Mouse (Mus musculus) intestine, embryonic 14.5 days (tissue): Measurements from ENCODE around the gene Marveld1. TPM values are rescaled to one million over a fixed set of nuclear protein-coding genes. Genes with fewer than 3 reads are reported as not detected.

Experiments used
- ATAC-seq: fragments of 200-750 bp; cut with Nextera tagmentation; replicated peaks from 2 replicates; pipeline ENCODE4 v1.8.0; 2017; ENCODE audit warnings: low read depth, moderate number of reproducible peaks, moderate TSS enrichment, moderate library complexity; ENCODE audit not compliant: low FRiP score, low TSS enrichment
- DNase-seq: peaks from one replicate; pipeline ENCODE4 v3.0.0-alpha.2; 2018; ENCODE audit warnings: low spot score
- H3K27ac ChIP-seq: fragments of 300-500 bp; sonication (generic); 2 replicates; pipeline ENCODE4 v1.5.1; 2014; ENCODE audit warnings: low read depth, mild to moderate bottlenecking, control low read depth
- H3K27me3 ChIP-seq: fragments of 300-500 bp; sonication (generic); replicated peaks from 2 replicates; pipeline ENCODE4 v1.6.1; 2014; ENCODE audit warnings: low read length, control low read depth; ENCODE audit not compliant: control insufficient read depth, insufficient read depth
- H3K36me3 ChIP-seq: fragments of 300-500 bp; sonication (generic); 2 replicates; pipeline ENCODE4 v1.6.1; 2014; ENCODE audit warnings: low read length, control low read depth; ENCODE audit not compliant: control insufficient read depth, insufficient read depth
- H3K4me1 ChIP-seq: fragments of 300-500 bp; sonication (generic); replicated peaks from 2 replicates; pipeline ENCODE4 v1.6.1; 2014; ENCODE audit warnings: low read length, control low read depth, mixed read lengths; ENCODE audit not compliant: control insufficient read depth, insufficient read depth
- H3K4me2 ChIP-seq: fragments of 300-500 bp; sonication (generic); 2 replicates; pipeline ENCODE4 v1.6.1; 2014; ENCODE audit warnings: low read length
- H3K4me3 ChIP-seq: fragments of 300-500 bp; sonication (generic); 2 replicates; pipeline ENCODE4 v1.5.1; 2014; ENCODE audit warnings: low read depth, low read length, control low read depth, mixed read lengths
- H3K9ac ChIP-seq: fragments of 300-500 bp; sonication (generic); 2 replicates; pipeline ENCODE4 v1.6.1; 2014; ENCODE audit warnings: mild to moderate bottlenecking, low read length
- H3K9me3 ChIP-seq: fragments of 300-500 bp; sonication (generic); 2 replicates; pipeline ENCODE4 v1.6.1; 2016; ENCODE audit warnings: low read length, control low read depth; ENCODE audit not compliant: control insufficient read depth
- WGBS: fragments of 180-500 bp; shearing (Covaris S2); extraction: QIAGEN DNeasy Blood & Tissue Kit; methylation state at CpG from one replicate; pipeline ENCODE4 v1.1.7; 2014; 5-methylcytosine and 5-hydroxymethylcytosine counted together
- polyA plus RNA-seq: library from polyadenylated mRNA; unstranded; fragments of >200 nt; fragmentation: Nextera tagmentation; extraction: Ambion mirVana; gene quantifications from 2 replicates; pipeline ENCODE4 v1.2.1, GENCODE M21; 2014

Gene Marveld1
- polyA plus RNA-seq, 1 experiment from 2014 or later: 10.3 TPM

DNA sequence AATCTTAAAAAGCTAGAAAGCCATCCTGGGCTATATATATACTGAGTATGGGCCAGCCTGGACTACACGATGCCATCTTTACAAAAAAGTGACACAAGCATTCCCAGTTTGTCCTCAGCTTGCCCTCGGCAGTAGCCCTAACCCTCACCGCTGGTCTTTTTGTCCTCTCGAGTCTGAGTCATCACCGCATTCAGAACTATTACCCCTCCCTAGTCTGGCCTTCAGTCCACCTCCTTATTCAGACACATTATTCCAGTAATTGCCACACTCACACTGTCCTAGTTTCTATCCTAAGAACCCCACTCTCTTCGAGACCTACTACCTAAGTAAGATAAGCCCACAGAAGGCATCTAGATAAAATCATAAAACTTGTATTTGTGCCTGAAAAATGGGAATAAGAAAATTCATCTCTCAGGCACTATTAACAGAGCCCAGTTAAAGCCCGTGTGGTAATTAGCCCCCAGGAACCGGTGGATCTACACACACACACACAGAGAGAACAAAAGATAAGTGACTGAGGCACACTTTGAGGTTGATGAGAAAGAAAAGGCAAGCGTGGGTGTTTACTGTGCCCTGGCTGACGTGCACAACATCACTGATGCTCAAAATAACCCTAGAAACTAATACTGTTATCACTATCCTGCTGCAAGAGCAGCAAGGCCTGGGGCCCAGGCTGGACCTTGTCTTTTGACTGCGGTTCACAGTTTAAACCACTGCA lies 21.5 kb upstream of the Marveld1 start:
- no peak overlapping the region for H3K4me3 ChIP-seq
- no peak overlapping the region for H3K9ac ChIP-seq
- ATAC-seq: no peak
- no peak overlapping the region for H3K4me2 ChIP-seq
- H3K27ac ChIP-seq: no peak overlapping the region
- 84% methylated on average over 11 of the region's 11 CpGs for WGBS
- no peaks in the 10 kb centered on the region for H3K9me3 ChIP-seq
- no peaks in the 10 kb centered on the region for H3K27me3 ChIP-seq
- peaks cover 12% of the 10 kb centered on the region for H3K4me1 ChIP-seq
- H3K36me3 ChIP-seq: peaks cover 44% of the 10 kb centered on the region
- DNase-seq: no peak

DNA sequence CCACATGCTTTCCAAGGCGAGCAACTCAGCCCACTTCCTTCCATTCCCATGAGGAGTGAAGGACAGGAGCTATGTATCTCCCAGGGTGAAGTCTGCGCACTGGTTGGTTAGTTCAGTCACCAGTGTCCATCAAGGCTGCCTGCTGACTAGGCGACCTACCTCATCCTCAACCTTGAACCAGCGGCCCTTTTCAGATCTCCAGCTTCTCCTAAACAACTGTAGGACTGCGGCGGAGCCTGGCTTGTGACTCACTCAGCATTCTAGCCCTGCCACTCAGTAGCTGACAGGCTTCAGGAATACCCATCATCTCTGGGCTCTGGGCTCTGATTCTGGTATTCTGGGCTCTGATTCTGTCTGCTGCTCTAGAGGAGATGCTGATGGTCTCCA lies 21.0 kb upstream of the Marveld1 start:
- Histone ChIP-seq H3K9me3 (no peaks in the 10 kb centered on the region), H3K9ac (no peak overlapping the region), H3K4me3 (no peak overlapping the region), H3K4me2 (no peak overlapping the region), H3K4me1 (peaks cover 12% of the 10 kb centered on the region), H3K27me3 (no peaks in the 10 kb centered on the region), H3K27ac (no peak overlapping the region), H3K36me3 (peaks cover 38% of the 10 kb centered on the region)
- DNase-seq (no peak), ATAC-seq (no peak)
- WGBS: 93% methylated on average over 6 of the region's 6 CpGs

DNA sequence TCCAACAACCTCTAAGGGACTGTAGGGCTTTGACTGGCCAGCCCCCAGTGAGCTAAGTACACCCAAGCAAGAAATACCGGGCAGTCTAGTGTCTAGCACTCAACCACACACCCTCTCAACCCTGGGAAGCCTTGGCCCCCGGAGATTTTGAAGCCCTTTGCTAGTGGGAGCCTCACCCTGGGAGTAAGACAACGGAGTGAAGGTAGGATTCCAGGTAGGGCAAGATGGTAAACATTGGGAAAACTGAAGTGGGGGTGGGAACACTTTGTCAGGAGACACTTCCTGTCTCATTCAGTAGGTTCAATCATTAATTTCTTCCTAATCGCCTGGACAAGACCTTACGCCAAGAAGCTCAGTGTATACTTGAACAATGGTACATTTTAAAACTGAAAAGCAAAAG lies 20.2 kb upstream of the Marveld1 start:
- Histone ChIP-seq H3K9me3 (no peaks in the 10 kb centered on the region), H3K27ac (no peak overlapping the region), H3K4me1 (peaks cover 12% of the 10 kb centered on the region), H3K4me3 (no peak overlapping the region), H3K27me3 (no peaks in the 10 kb centered on the region), H3K9ac (no peak overlapping the region), H3K36me3 (peaks cover 30% of the 10 kb centered on the region), H3K4me2 (no peak overlapping the region; the same call in 1 of the 2 replicates)
- ATAC-seq (no peak), DNase-seq (no peak)
- WGBS: 82% methylated on average over 5 of the region's 5 CpGs

DNA sequence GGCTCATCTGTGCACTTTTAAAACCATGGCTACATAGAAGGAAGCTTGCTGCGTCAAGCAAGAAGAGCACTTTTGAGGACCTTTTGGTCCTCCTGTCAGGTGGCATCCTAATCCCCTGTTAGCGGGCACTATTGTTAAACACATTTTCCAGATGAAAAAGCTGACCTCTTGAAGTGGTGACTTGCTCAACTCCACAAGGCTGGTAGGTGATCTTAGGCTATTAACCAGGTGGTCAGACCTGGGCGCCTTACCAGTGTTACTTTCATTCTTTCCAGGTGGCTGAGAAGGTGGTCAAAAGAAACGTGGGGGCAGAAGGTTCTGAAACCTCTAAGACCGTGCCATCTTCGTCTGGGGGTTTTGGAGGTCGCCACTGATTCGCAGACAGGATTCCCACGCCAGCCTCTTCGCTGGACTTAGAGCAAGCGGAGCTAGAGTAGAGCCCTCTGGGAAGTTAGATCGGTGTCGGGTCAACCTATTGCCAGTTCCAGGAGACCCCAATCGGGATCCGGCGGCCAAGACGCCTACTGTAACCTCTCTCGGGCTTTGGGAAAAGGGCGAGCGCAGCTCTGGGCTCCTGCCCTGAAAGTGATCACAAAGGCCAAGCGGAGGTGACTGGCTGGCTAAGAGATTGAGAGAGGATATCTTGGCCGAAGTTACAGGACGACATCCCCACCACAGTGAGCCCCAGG lies 19.0 kb upstream of the Marveld1 start:
- Histone ChIP-seq H3K9ac (peak overlapping the region; percentile 76), H3K27ac (peak overlapping the region; percentile 83), H3K4me2 (peak overlapping the region; percentile 99), H3K36me3 (peaks cover 18% of the 10 kb centered on the region), H3K27me3 (no peaks in the 10 kb centered on the region), H3K4me1 (peaks cover 12% of the 10 kb centered on the region), H3K9me3 (no peaks in the 10 kb centered on the region), H3K4me3 (peak overlapping the region; percentile 59)
- DNase-seq (no peak), ATAC-seq (peak; percentile 34; the same call in 1 of the 2 replicates)
- 6% methylated on average over 23 of the region's 23 CpGs for WGBS

DNA sequence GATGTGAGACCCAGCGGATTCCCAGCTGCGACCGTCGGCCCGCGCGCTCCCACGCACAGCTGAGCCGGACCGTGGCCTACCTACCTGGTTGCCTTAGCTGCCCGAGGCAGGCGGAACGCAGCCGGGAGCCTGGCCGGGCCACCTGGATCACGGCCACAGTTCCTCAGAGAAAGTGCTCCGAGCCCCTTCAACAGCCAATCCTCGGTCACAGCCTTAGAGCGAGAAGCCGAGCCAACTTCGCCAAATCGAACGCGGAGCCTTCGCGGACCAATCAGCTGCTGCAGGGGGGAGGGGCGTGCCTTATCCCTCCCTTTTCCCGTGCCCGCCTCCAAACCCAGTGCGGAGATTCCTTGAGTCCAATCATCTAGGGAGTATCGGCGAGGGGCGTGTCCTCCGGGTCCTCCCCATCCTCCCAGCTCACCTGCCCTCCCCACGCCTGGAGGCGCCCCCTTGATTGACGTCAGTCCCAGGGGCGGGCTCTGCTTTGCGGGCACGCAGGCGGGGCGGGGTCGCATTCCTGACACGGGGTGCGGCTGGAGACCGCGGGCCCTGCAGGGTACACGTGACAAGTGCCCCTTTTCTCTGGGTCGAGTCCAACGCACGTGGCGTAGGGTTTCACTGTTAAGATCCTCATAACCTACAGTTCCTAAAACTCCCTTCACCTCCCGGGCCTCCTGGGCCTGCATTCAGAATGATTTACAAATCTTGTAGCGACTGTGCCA lies 18.3 kb upstream of the Marveld1 start, which contains the start of gene Avpi1:
Avpi1 (minus strand) TSS at position 273 of the 722 bp plus-strand sequence.
- peak within 1 kb of the TSS; percentile 83 for H3K27ac ChIP-seq
- H3K9ac ChIP-seq: peak within 1 kb of the TSS; percentile 76
- H3K27me3 ChIP-seq: no peaks in the 10 kb centered on the region
- ATAC-seq: peak; percentile 97
- peaks cover 12% of the 10 kb centered on the region for H3K4me1 ChIP-seq
- peak within 1 kb of the TSS; percentile 59 for H3K4me3 ChIP-seq
- no peaks in the 10 kb centered on the region for H3K9me3 ChIP-seq
- H3K36me3 ChIP-seq: peaks cover 11% of the 10 kb centered on the region
- H3K4me2 ChIP-seq: peak within 1 kb of the TSS; percentile 99
- DNase-seq: peak; percentile 97
- under 1% methylated on average over 54 of the region's 54 CpGs for WGBS

DNA sequence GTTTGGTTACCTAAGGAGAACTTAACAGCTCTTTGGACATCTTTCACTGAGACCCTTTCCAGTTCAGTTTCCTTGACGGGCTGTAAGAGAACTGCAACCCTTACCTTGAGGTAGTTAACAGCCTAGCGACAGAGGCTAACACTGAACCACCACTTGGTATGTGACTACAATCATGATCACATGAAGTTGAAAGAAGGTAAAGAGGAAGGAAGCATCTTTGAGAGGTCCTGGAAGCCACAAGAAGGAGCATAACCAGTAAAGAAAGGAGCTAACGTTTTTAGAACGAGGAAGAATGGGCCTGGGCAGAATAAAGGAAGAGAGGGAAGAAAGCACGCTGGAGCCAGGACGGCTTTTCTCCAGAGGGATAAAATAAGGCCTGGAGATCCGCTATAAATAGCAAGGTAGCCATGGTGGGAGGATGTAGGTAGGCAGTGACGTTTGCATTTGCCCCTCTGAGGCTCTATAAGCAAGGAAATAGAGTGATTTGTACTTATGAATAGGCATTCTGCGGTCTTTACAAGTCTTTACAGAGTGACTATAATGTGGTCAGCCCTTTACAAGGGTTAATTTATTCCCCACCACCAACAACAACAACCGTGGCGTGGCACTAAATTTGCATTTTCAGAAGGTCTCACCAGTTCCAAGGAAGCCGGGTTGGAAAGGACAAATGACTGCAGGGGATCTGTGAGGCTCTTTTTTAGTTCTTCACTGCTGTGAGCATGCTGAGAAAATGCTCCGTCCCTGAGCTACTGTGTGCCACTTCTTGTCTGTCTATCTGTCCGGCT lies 17.5 kb upstream of the Marveld1 start:
- H3K4me2 ChIP-seq: peak overlapping the region; percentile 99
- H3K36me3 ChIP-seq: peaks cover 3% of the 10 kb centered on the region
- H3K4me1 ChIP-seq: peaks cover 12% of the 10 kb centered on the region
- 40% methylated on average over 14 of the region's 14 CpGs for WGBS
- H3K9me3 ChIP-seq: no peaks in the 10 kb centered on the region
- H3K27me3 ChIP-seq: no peaks in the 10 kb centered on the region
- peak overlapping the region; percentile 25; the same call in 1 of the 2 replicates for H3K9ac ChIP-seq
- ATAC-seq (peak; percentile 26), DNase-seq (no peak)
- peak overlapping the region; percentile 59 for H3K4me3 ChIP-seq
- H3K27ac ChIP-seq: peak overlapping the region; percentile 83

DNA sequence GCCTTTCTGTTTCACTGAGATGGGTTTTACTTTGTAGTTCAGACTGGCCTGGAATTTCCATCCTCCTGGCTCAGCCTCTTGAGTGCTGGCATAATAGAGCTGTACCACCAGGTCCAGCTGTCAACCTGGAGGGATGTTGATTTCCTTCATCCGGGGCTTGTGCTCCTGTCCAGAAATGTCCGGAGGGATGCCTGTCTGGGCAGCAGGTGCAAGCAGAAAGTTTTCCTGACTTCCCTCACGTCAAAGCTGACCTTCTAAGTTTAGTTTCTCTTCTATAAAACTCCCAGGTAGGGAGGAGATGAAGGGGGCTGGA lies 16.9 kb upstream of the Marveld1 start:
- Histone ChIP-seq H3K27ac (no peak overlapping the region), H3K9me3 (no peaks in the 10 kb centered on the region), H3K36me3 (no peaks in the 10 kb centered on the region), H3K4me3 (no peak overlapping the region), H3K4me2 (no peak overlapping the region), H3K4me1 (peaks cover 12% of the 10 kb centered on the region), H3K27me3 (no peaks in the 10 kb centered on the region), H3K9ac (no peak overlapping the region)
- WGBS: 65% methylated on average over 3 of the region's 3 CpGs
- no peak for ATAC-seq
- no peak for DNase-seq

DNA sequence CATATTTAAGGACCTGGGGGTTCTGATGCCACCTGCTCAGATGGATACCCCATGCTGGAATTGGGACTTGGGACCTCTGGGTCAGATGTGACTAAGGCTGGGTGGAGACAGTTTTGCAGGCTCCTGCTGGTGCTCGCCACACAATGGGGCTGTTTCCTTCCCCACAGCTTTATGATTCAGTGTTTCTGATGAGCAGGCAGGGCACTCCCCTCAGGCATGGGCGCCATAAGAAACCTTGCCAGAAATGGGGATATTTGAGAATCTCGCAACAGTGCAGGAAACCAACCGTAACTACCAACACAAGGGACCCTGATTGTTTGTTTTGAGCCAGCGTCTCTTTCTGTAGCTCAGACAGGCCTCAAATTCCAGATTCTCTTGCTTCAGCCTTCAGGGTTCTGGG lies 16.1 kb upstream of the Marveld1 start:
- WGBS: 62% methylated on average over 5 of the region's 5 CpGs
- no peaks in the 10 kb centered on the region for H3K36me3 ChIP-seq
- no peaks in the 10 kb centered on the region for H3K9me3 ChIP-seq
- DNase-seq: no peak
- ATAC-seq: no peak
- peaks cover 12% of the 10 kb centered on the region for H3K4me1 ChIP-seq
- H3K4me3 ChIP-seq: no peak overlapping the region
- no peak overlapping the region for H3K27ac ChIP-seq
- no peaks in the 10 kb centered on the region for H3K27me3 ChIP-seq
- H3K9ac ChIP-seq: no peak overlapping the region
- no peak overlapping the region for H3K4me2 ChIP-seq
